Mouse (Mus musculus) limb, embryonic 10.5 days (tissue): Measurements from ENCODE around the gene Ifna1. TPM values are rescaled to one million over a fixed set of nuclear protein-coding genes. Genes with fewer than 3 reads are reported as not detected.

Experiments used
- DNase-seq: peaks from one replicate; pipeline ENCODE4 v3.0.0-alpha.2; 2017; ENCODE audit warnings: low spot score
- H3K27ac ChIP-seq: fragments of 300-500 bp; sonication (generic); 2 replicates; pipeline ENCODE4 v1.5.1; 2016; ENCODE audit warnings: mild to moderate bottlenecking
- H3K27me3 ChIP-seq: fragments of 300-500 bp; sonication (generic); 2 replicates; pipeline ENCODE4 v1.6.1; 2016; ENCODE audit warnings: low read depth, mild to moderate bottlenecking; ENCODE audit not compliant: poor library complexity, severe bottlenecking
- H3K36me3 ChIP-seq: fragments of 300-500 bp; sonication (generic); 2 replicates; pipeline ENCODE4 v1.6.1; 2016; ENCODE audit warnings: mild to moderate bottlenecking, moderate library complexity
- H3K4me1 ChIP-seq: fragments of 300-500 bp; sonication (generic); 2 replicates; pipeline ENCODE4 v1.6.1; 2016
- H3K4me3 ChIP-seq: fragments of 300-500 bp; sonication (generic); 2 replicates; pipeline ENCODE4 v1.5.1; 2016; ENCODE audit warnings: mild to moderate bottlenecking, moderate library complexity
- H3K9me3 ChIP-seq: fragments of 300-500 bp; sonication (generic); replicated peaks from 2 replicates; pipeline ENCODE4 v1.6.1; 2016; ENCODE audit warnings: mild to moderate bottlenecking
- WGBS: fragments of 180-500 bp; shearing (Covaris S2); methylation state at CpG from one replicate; pipeline ENCODE4 v1.1.7; 2016; 5-methylcytosine and 5-hydroxymethylcytosine counted together
- polyA plus RNA-seq: library from polyadenylated mRNA; unstranded; fragments of >200 nt; fragmentation: Nextera tagmentation; extraction: Ambion mirVana; gene quantifications from 2 replicates; pipeline ENCODE4 v1.2.1, GENCODE M21; 2016

The Ifna1 gene
- polyA plus RNA-seq, 1 experiment from 2014 or later: not detected

DNA sequence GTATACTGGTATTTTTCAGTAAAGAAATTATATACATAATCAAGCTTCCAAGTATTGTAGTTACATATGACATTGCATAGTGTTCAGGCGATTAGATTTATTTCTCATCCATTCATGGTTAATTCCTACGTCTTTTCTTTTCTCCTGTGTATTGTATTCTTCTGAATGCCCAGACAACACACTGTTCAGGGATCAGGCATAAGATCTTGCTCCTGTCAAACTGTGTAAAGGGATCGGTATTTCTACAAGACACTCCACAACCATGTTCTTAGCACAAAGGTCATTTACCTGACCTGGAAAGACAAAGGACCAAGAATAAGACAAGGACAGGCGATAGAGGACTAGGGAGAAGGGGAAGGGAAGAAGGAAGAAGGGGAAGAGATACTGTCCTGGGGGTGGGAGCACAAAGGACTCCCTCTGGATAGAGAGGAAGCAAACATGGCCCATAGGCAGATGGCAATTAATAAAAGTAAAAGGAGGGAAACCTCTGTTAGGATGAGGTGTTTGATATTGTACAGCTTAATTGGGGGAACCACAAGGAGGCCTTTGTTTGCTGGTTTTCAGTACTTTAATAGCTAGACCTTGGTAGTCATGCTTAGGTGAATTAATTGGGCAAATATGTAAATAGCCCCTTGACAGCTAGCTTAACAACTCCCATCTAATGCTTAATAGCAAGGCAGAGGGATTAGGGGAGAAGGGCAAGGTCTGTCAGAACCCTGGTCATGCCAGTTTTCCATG, 1.3 kb downstream of the Ifna1 start:
- Histone ChIP-seq H3K27me3 (no peaks in the 10 kb centered on the region), H3K4me3 (no peak overlapping the region), H3K4me1 (no peaks in the 10 kb centered on the region), H3K27ac (no peak overlapping the region), H3K9me3 (no peaks in the 10 kb centered on the region), H3K36me3 (no peaks in the 10 kb centered on the region)
- no peak for DNase-seq
- 81% methylated on average over 4 of the region's 4 CpGs for WGBS

DNA sequence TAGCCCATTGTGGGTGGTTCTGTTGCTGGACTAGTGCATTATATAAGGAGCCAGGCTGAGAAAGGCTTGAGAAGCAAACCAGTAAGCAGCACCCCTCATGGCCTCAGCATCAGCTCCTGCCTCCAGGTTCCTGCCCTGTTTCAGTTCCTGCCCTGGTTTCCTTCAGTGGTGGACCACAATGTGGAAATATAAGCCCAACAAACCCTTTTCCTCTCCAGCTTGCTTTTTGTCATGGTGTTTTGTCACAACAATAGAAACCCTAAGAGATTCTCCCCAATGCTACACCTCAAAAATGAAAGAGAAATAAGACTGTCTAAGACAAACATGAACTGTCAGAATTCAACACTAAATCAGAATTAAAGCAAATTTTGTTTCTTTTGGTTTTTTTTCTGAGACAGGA, 9.3 kb downstream of the Ifna1 start:
- H3K4me1 ChIP-seq: peaks cover 7% of the 10 kb centered on the region
- no peak for DNase-seq

DNA sequence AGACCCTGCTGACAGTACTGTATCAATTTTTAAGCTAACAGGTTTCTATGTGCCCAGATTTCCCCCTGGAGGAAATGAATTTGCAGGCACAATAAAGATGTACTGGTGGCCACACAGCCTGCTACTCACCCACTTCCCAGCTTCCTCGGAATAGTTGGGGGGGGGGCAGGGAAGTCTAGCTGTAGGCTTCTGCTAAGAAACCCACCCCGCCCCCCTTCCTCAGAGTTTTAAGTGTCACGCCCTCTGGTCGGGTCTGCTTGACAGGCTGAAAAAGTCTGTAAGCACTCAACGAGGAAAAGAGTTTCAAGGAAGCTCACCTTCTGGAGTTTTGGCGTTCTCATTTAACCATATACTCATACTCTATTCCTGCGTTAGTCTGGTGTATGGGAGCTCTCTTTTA, 13.4 kb downstream of the Ifna1 start:
- no peaks in the 10 kb centered on the region for H3K36me3 ChIP-seq
- no peak overlapping the region for H3K4me3 ChIP-seq
- 11% methylated on average over 7 of the region's 7 CpGs for WGBS
- no peaks in the 10 kb centered on the region for H3K9me3 ChIP-seq
- DNase-seq: no peak
- no peak overlapping the region for H3K27ac ChIP-seq
- H3K4me1 ChIP-seq: peaks cover 25% of the 10 kb centered on the region
- H3K27me3 ChIP-seq: peaks cover 26% of the 10 kb centered on the region

More for the DNA sequence above, 9.3 kb downstream of the Ifna1 start:
- H3K36me3 ChIP-seq: no peaks in the 10 kb centered on the region
- H3K27me3 ChIP-seq: peaks cover 9% of the 10 kb centered on the region
- no peak overlapping the region for H3K4me3 ChIP-seq
- no peaks in the 10 kb centered on the region for H3K9me3 ChIP-seq
- no peak overlapping the region for H3K27ac ChIP-seq

DNA sequence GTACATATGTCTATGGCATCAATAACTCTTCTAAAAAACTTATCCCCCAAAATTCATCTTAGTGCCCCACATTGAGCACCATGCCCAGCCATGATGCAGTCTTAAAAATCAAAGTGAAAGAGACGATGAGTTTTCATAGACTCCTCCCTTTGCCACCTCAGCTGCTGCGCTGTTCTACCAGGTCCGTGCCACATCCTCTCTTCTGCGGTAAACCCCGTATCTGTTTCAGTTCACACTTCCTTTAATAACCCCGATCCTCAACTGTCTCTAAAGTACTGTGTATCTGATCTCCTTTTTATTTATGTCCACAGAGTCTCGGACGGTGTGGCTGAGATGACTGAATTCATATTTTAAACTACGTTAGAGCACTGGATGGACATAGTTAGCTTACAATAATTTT, 14.7 kb downstream of the Ifna1 start:
- Histone ChIP-seq H3K27ac (no peak overlapping the region), H3K4me3 (no peak overlapping the region), H3K27me3 (peaks cover 26% of the 10 kb centered on the region), H3K9me3 (no peaks in the 10 kb centered on the region), H3K36me3 (no peaks in the 10 kb centered on the region), H3K4me1 (peaks cover 27% of the 10 kb centered on the region)
- WGBS: 65% methylated on average over 9 of the region's 9 CpGs
- no peak for DNase-seq

DNA sequence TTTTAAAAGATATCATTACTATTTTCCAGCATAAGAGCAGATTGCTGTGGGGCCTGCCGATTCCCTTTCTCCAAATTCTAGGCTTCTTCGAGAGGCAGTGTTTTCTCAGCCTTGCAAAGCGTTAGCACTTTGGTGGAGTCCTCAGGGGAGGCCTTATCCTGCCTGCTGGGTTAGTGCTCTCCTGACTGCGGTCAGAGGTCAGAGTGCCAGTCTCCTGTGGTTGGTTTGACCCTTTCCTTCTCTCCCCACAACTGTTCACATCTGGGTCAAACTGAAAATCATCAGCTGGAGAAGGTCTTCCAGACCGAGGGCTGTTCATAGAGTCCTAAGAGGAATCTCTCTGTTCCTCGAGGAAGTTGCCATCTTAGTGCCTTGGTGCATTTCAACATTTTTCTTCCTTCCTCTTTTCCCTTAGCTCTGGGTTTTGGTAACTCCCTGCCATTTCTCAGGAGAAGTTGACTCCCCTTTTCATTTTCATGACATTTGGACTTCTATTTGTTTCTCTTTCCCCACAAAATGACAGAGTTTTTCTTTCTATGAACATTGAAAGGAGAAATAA, 15.2 kb downstream of the Ifna1 start:
- Histone ChIP-seq H3K4me3 (no peak overlapping the region), H3K36me3 (no peaks in the 10 kb centered on the region), H3K4me1 (peaks cover 27% of the 10 kb centered on the region), H3K9me3 (no peaks in the 10 kb centered on the region), H3K27me3 (peaks cover 26% of the 10 kb centered on the region), H3K27ac (no peak overlapping the region)
- 41% methylated on average over 6 of the region's 6 CpGs for WGBS
- DNase-seq: no peak

DNA sequence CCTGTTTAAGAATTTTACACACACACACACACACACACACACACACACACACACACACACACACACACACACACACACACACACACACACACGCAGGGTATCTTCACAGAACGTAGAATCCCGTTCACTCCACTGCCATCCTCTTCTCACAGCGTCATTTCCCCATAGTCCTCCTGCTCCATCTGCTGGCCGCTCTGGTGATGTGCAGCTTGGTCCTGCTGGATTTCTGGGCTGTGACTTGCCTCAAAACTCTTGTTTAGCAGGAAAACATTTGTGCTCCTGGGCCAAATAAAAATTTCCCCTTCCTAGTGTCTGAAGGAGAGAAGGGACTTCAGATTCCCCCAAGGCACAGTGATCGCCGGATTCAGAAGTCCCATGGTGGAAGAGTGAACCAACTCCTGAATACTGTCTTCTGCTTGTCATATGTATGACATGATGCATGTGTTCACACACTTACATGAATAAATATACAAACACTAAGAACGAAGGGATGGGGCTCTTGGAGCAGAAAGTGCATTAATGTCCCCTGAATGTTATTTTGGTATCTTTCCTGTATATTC, 17.6 kb downstream of the Ifna1 start:
- H3K27ac ChIP-seq: no peak overlapping the region
- peak overlapping the region; percentile 66 for H3K4me3 ChIP-seq
- peaks cover 25% of the 10 kb centered on the region for H3K27me3 ChIP-seq
- no peaks in the 10 kb centered on the region for H3K36me3 ChIP-seq
- no peaks in the 10 kb centered on the region for H3K9me3 ChIP-seq
- peaks cover 27% of the 10 kb centered on the region for H3K4me1 ChIP-seq
- peak; percentile 85 for DNase-seq
- WGBS: 2% methylated on average over 8 of the region's 8 CpGs

DNA sequence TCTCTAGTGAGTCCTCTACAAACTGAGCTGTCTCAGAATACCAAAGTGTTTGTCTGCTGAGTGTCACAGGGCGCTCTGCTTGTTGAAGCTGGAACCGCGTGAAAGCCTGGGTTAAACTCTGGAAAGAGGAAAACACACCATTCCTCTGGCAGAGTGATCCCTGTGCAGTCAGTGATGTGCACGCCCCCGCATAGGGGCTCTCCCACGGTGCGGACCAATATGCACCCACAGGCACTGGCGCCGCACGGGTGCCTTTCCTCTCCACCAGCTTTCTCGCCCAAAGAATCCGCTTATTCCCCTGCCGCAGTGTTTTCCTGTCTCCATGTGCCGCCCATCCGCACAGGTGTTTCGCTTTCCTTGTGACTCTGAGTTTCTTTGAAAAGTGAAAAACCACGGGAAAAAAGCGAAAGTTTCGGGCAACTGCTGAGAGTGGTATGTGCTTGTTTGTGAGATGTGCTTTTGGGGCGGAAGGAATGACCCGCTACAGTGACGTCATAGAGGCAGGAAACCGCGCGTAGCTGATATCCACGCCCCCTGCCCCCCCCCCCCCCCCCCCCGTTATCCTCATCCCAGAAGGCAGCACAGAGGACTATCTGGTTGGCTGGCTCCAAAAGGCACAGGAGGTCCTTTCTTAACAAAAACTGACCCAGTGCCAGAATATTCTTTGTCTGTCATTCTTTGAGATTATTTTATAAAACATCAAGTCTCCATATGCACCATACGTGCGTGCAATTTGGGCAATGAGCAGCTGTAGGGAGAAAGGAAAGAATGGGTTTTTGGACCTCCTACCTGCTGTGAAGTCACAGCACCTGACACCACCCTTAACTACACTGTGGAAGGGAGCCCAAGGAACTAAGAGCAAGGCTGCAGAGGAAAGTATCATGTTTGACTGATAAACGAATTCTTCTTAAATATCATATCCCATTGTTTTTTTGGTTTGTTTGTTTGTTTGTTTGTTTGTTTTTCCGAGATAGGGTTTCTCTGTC, 18.3 kb downstream of the Ifna1 start:
- peak; percentile 61 for DNase-seq
- WGBS: 10% methylated on average over 31 of the region's 31 CpGs
- H3K27ac ChIP-seq: peak overlapping the region; percentile 46; the same call in 1 of the 2 replicates

DNA sequence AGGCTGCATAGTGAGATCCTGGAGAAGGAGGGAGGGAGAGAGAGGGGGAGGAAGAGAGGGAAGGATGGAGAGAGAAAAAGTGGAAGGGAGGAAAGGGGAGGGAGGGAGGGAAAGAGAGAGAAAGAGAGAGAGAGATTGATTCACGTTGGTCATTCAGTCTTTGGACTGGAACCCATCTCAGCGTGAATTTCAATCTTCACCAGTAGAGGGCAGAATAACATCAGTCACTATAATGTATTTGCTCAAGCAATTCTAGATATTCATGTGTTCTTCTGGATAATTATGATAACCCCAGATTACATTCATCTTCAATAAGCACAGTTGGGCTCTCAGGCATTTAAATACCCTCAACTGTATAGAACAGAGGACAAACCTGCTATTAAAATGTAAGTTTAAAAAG, 22.8 kb downstream of the Ifna1 start:
- no peaks in the 10 kb centered on the region for H3K9me3 ChIP-seq
- peaks cover 7% of the 10 kb centered on the region for H3K4me1 ChIP-seq
- 0% methylated on average over 2 of the region's 2 CpGs for WGBS
- H3K4me3 ChIP-seq: no peak overlapping the region
- no peaks in the 10 kb centered on the region for H3K27me3 ChIP-seq
- H3K27ac ChIP-seq: no peak overlapping the region
- no peak for DNase-seq
- H3K36me3 ChIP-seq: no peaks in the 10 kb centered on the region

More for the DNA sequence above, 18.3 kb downstream of the Ifna1 start:
- no peaks in the 10 kb centered on the region for H3K36me3 ChIP-seq
- no peaks in the 10 kb centered on the region for H3K9me3 ChIP-seq
- peaks cover 24% of the 10 kb centered on the region for H3K4me1 ChIP-seq
- peak overlapping the region; percentile 66 for H3K4me3 ChIP-seq
- H3K27me3 ChIP-seq: peaks cover 19% of the 10 kb centered on the region

DNA sequence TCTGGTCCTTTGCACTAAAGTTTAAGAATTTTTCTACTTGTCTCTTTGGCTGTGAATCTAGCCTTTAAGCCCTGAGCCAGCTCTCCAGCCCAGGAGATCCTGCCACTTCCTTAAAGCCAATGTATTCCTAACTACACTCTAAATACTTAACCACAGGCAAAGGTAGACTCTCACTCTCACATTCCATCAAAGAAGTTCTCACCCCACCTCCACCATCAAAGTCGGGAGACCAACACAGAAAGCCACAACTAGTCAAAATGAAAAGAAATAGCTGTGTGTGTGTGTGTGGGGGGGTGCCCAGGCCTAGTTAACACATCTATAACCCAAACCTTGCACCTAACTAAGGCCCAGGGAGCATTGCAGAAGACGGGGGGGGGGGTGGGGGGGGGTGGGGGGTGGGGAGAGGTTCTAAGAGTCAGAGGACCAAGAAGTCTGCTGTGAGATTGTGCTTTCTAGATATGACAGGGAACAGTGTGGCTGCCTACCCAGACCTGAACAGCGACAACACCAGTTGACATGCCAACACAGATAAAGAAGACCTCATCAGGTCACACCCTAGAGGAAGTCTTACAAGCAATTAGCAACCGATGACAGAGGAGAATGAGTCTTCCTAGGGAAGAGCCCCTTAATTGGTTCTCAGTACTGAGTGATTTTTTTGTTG, 25.7 kb downstream of the Ifna1 start:
- DNase-seq: no peak
- Histone ChIP-seq H3K36me3 (no peaks in the 10 kb centered on the region), H3K9me3 (no peaks in the 10 kb centered on the region), H3K27me3 (no peaks in the 10 kb centered on the region), H3K4me3 (no peak overlapping the region), H3K27ac (no peak overlapping the region), H3K4me1 (no peaks in the 10 kb centered on the region)
- 62% methylated on average over 4 of the region's 4 CpGs for WGBS

DNA sequence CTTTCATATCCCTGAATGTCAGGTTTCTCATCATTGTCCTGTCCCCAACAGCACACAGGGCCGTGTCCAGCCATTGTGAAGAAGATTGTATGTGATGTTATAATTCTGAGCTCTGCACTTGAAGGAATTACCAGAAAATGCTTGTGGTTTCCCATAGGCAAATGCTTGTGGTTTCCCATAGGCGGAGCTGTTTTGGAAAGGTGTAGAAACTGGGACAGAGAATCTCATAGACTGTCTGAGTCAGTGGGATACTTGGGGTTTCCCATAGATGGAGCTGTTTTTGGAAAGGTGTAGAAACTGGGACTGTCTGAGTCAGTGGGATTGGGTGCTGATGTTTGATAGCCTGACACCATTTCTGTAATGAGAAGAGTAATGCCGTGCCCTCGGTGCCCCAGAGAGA, 26.6 kb downstream of the Ifna1 start:
- Histone ChIP-seq H3K4me3 (no peak overlapping the region), H3K4me1 (no peaks in the 10 kb centered on the region), H3K27ac (no peak overlapping the region), H3K9me3 (no peaks in the 10 kb centered on the region), H3K36me3 (no peaks in the 10 kb centered on the region), H3K27me3 (no peaks in the 10 kb centered on the region)
- DNase-seq: no peak
- 81% methylated on average over 4 of the region's 4 CpGs for WGBS

DNA sequence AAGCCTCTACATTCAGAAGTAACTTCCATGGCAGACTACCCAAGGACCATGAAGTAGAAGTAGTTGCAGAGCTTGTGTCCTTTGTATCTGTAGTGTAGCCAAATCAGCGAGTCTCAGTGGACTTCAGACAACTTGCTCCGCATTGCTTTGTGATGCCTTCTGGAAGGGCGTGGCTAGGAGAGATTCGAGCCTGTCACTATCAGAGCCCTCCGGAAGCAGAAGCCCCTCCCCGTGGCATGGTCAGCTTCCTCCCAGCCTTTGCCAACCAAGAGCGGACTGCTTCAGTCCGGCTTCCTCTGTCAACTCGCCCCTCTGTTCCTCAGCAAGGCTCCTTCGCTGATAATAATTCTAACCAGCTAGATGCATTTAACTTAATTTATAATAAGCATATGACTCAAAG, 28.4 kb downstream of the Ifna1 start:
- no peak for DNase-seq
- Histone ChIP-seq H3K4me3 (no peak overlapping the region), H3K36me3 (no peaks in the 10 kb centered on the region), H3K27ac (no peak overlapping the region), H3K27me3 (no peaks in the 10 kb centered on the region), H3K4me1 (no peaks in the 10 kb centered on the region), H3K9me3 (no peaks in the 10 kb centered on the region)
- 48% methylated on average over 10 of the region's 10 CpGs for WGBS

DNA sequence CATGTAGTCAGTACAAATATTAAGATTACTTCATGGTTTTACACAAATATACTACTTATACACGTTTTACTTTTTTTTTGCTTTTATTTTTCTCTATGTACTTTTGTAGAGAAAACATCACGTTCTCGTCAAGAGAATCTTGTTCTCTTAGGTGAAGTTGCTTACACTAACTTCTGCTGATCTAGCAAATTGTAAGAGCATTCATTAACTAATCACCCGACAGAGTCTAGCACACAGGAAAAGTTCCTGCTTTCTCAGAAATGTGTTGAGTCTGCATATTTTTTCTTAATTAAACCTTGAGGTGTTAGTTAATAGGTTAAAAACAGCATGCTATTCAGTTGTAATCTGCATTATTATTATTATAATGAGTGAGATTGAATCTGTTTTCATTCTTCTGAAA, 28.9 kb downstream of the Ifna1 start:
- Histone ChIP-seq H3K4me1 (no peaks in the 10 kb centered on the region), H3K4me3 (no peak overlapping the region), H3K9me3 (no peaks in the 10 kb centered on the region), H3K27ac (no peak overlapping the region), H3K27me3 (no peaks in the 10 kb centered on the region), H3K36me3 (no peaks in the 10 kb centered on the region)
- DNase-seq: no peak
- 84% methylated on average over 4 of the region's 4 CpGs for WGBS
